Mouse (Mus musculus) frontal cortex, postnatal 36 days (tissue): Measurements from ENCODE around the gene Kdm5b.

ENCODE experiments used
- DNase-seq, 2 experiments: peaks; one replicate each; pipeline ENCODE4 v3.0.0; 2022; ENCODE audit warnings: low spot score in 2 of 2

Gene Kdm5b

DNA sequence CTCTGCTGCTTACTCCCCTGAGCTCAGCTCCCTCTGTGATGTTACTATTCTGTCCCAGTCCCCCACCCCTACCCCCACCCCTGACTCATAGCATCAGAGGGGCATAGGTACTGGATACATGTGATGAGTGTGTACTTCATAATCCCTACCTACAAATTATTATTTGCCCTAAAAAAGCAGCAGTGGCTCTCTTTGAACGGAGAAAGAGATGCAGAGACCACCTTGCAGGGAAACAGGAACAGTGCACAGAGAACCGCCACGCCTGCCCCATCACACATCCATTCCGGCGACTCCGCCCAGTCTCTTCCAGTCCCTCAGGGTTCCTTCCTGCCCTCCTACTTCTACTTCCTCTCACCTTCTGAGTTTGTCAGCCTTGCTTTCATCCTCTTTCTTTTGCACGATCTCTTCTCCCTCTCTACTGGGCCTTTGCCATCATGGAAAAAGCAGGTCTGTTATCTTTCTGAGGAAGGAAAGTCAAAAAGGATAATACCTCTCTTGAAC, 10.3 kb upstream of the Kdm5b start, which contains the start of gene Mgat4e:
TSS of gene Mgat4e (minus strand) at position 51 of the 501 bp plus-strand sequence.
- DNase-seq = no peak

DNA sequence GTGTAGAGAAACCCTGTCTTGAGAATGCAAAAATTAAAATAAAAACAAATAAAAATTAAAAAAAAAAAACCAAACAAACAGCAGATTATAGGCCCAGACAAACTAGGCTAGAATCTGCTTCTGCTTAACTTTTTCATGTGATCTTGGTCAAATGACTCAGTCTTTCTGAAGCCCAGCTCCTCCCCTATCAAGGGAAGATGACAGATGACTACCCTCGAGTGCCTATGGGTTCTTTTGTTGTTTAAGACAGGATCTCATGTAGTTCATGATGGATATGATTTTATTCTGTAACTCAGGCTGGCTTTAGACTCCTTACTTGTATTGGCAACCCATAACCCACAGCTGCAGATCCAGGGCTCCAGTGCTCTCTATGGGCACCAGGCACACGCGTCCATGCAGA, 8.1 kb upstream of the Kdm5b start:
- DNase-seq = no peak

GRCm38 (mm10) chr1:134552396-134552795, 7.6 kb upstream of the Kdm5b start:
- no peak for DNase-seq

- DNase-seq = no peak
These were observed 4.6 kb upstream of the Kdm5b start for GRCm38 (mm10) chr1:134555240-134555870.

DNA sequence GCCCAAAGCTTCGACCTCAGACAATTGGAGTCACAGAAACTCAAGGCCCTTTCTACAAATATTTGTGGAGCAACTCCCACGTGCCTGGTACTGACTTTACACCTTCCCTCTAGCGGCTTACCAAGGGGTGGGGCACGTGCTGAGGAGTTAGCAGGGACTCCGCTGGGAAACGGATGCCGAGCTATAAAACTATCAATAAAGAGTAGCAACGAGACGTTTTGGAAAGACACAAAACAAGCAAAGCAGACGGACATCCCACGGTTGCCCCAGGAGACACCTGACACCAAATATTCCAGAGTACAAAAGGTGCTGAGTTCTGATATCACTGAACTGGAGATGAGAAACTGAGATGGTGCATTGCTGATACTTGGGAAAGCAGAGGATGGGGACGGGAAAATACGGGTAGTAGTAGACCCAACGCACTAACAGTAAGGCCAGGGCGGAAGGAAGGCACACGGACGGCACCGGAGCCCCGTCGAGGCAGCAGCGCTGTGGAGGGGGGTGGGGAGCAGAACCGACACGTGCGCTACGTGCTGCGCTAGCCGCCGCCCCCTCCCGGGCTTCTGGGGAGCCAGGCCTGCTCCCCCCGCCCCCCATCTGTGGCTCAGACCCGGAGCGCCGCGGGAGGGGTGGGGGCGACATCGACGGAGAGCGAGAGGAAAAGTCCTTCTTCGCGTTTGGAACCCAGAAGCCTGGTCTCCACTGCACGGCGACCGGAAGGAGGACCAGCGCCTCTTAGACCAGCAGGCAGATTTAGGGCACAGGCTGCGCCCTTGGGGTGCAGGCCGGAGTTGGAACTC, 3.9 kb upstream of the Kdm5b start:
- DNase-seq = peak; percentile 15 to 58

GRCm38 (mm10) chr1:134556671-134557218, 3.2 kb upstream of the Kdm5b start:
- peak; percentile 91 to 96 for DNase-seq

- DNase-seq = no peak
These were observed 1.5 kb upstream of the Kdm5b start for GRCm38 (mm10) chr1:134558511-134558910.

- DNase-seq = no peak
These were observed 745 bp upstream of the Kdm5b start for GRCm38 (mm10) chr1:134559226-134559625.

DNA sequence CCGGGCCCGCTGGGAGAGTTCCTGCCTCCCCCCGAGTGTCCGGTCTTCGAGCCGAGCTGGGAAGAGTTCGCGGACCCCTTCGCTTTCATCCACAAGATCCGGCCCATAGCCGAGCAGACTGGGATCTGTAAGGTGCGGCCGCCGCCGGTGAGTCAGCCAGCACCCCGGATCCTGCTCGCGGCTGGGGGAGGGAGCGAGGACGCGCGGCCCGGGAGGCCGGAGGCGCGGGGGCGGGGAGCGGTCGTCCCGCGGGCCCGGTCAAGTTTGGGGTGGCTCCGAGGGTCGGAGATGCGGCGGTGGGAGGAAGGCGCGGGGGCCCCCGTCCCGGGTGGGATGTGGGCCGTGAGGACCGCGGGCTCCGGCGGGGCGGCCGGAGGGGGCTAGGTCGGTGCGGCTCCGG, 425 bp downstream of the Kdm5b start:
- no peak for DNase-seq

- peak; percentile 19 to 22 for DNase-seq
These were observed 1.1 kb downstream of the Kdm5b start for GRCm38 (mm10) chr1:134560801-134561769.

DNA sequence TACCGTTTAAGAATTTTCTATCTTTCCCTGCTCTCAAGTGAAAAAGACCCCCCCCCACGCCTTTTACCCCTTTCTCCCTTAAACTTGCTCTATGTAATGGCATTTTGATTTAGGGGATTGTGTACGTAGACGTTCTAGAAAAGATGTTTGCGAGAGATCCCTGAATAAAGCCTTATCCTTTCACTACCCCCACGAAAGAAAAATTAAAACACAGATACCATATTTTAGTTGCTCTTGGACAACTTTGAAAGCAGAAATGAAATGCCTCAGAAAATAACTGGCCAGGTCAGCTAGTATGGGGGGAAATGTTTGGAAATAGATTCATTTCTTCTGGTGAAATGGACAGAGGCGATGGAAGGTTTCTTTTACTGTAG, 1.8 kb downstream of the Kdm5b start:
- DNase-seq = no peak

GRCm38 (mm10) chr1:134562457-134562856, 2.5 kb downstream of the Kdm5b start:
- no peak for DNase-seq

GRCm38 (mm10) chr1:134563726-134564125, 3.8 kb downstream of the Kdm5b start:
- DNase-seq = no peak

DNA sequence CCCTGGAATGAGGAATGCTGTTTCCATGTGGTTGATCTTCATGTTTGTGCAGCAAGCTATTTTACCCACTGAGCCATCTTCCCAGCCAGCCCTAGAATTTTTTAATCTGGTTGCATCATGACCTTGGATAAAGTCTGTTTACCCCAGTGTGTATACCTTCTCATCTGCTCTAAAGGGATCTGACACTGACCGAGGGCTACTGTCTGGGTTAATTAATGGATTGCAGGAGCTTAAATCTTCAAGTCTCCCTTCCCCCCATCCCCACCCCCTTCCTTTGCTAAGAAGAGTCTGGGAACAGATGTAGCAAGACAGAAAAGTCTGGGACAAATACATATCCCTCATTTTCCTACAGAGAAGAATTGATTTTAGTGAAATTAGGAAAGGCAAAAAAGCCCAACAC, 7.5 kb downstream of the Kdm5b start:
- no peak for DNase-seq

- no peak for DNase-seq
These were observed 10.2 kb downstream of the Kdm5b start for GRCm38 (mm10) chr1:134570171-134570570.

DNA sequence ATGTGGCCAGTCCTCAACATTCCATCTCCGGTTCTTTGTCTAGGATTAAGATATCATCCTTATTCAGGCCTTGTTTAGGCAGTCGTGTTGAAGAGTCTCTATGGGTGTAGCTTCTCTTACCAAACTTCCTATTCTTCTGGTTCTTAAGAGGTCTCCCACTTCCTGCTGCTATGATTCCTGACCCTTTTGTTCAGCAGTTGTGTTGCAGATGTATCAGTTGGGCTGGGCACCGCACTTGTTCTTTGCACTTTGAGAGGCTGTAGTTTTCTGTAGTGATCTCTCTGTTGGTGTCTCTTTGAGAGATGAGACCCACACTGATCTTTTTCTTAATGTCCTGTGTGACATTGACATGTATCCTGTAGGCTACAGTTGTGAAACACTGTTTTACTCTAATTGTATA, 10.7 kb downstream of the Kdm5b start:
- no peak for DNase-seq

GRCm38 (mm10) chr1:134573300-134573931, 13.4 kb downstream of the Kdm5b start:
- no peak for DNase-seq

GRCm38 (mm10) chr1:134573932-134574315, 14.0 kb downstream of the Kdm5b start:
- no peak for DNase-seq

GRCm38 (mm10) chr1:134577384-134578120, 17.6 kb downstream of the Kdm5b start:
- DNase-seq = no peak

GRCm38 (mm10) chr1:134580796-134581195, 20.8 kb downstream of the Kdm5b start:
- DNase-seq = no peak
